Mouse (Mus musculus) forebrain, embryonic 13.5 days (tissue): ENCODE measurements around the gene Hdgfl1. TPM values are rescaled to one million over a fixed set of nuclear protein-coding genes. Genes with fewer than 3 reads are reported as not detected.

Experiments used
- ATAC-seq: fragments of 200-750 bp; cut with Nextera tagmentation; 2 replicates; pipeline ENCODE4 v1.8.0; 2017
- H3K27ac ChIP-seq: fragments of 300-500 bp; sonication (generic); 2 replicates; pipeline ENCODE4 v1.5.1; 2015; ENCODE audit warnings: inconsistent platforms, mild to moderate bottlenecking, moderate library complexity
- H3K27me3 ChIP-seq: fragments of 300-500 bp; sonication (generic); 2 replicates; pipeline ENCODE4 v1.6.1; 2015; ENCODE audit warnings: mild to moderate bottlenecking, inconsistent platforms
- H3K36me3 ChIP-seq: fragments of 300-500 bp; sonication (generic); 2 replicates; pipeline ENCODE4 v1.6.1; 2015; ENCODE audit warnings: mild to moderate bottlenecking, inconsistent platforms; ENCODE audit not compliant: poor library complexity, severe bottlenecking
- H3K4me1 ChIP-seq: fragments of 300-500 bp; sonication (generic); 2 replicates; pipeline ENCODE4 v1.6.1; 2015; ENCODE audit warnings: inconsistent platforms
- H3K4me2 ChIP-seq: fragments of 300-500 bp; sonication (generic); 2 replicates; pipeline ENCODE4 v1.6.1; 2015; ENCODE audit warnings: inconsistent platforms, mild to moderate bottlenecking, moderate library complexity
- H3K4me3 ChIP-seq: fragments of 300-500 bp; sonication (generic); 2 replicates; pipeline ENCODE4 v1.5.1; 2015; ENCODE audit warnings: mild to moderate bottlenecking, inconsistent platforms
- H3K9ac ChIP-seq: fragments of 300-500 bp; sonication (generic); 2 replicates; pipeline ENCODE4 v1.6.1; 2015; ENCODE audit warnings: mild to moderate bottlenecking, inconsistent platforms
- H3K9me3 ChIP-seq: fragments of 300-500 bp; sonication (generic); replicated peaks from 2 replicates; pipeline ENCODE4 v1.6.1; 2016; ENCODE audit warnings: inconsistent platforms
- WGBS: fragments of 180-500 bp; shearing (Covaris S2); methylation state at CpG from one replicate; pipeline ENCODE4 v1.1.7; 2015; 5-methylcytosine and 5-hydroxymethylcytosine counted together
- polyA plus RNA-seq: library from polyadenylated mRNA; unstranded; fragments of >200 nt; fragmentation: Nextera tagmentation; extraction: Ambion mirVana; gene quantifications from 2 replicates; pipeline ENCODE4 v1.2.1, GENCODE M21; 2015

The Hdgfl1 gene
- polyA plus RNA-seq, 1 experiment from 2014 or later: not detected

GRCm38 (mm10) chr13:26720917-26721316 is 49.0 kb downstream of the Hdgfl1 start:
- Histone ChIP-seq H3K4me3 (no peak overlapping the region), H3K9ac (no peak overlapping the region), H3K4me1 (no peaks in the 10 kb centered on the region), H3K9me3 (no peaks in the 10 kb centered on the region), H3K4me2 (no peak overlapping the region), H3K27ac (no peak overlapping the region), H3K27me3 (no peaks in the 10 kb centered on the region), H3K36me3 (no peaks in the 10 kb centered on the region)
- ATAC-seq: no peak
- 78% methylated on average over 1 of the region's 1 CpGs for WGBS

- Histone ChIP-seq H3K4me3 (no peak overlapping the region), H3K9ac (no peak overlapping the region), H3K4me1 (no peaks in the 10 kb centered on the region), H3K36me3 (no peaks in the 10 kb centered on the region), H3K4me2 (no peak overlapping the region), H3K27me3 (no peaks in the 10 kb centered on the region), H3K9me3 (no peaks in the 10 kb centered on the region), H3K27ac (no peak overlapping the region)
- 85% methylated on average over 5 of the region's 5 CpGs for WGBS
- ATAC-seq: no peak
Observed at GRCm38 (mm10) chr13:26719146-26719715, 50.7 kb downstream of the Hdgfl1 start.
